ENCODE assay signal across 24 mouse cellular contexts in the genomic region with DNA sequence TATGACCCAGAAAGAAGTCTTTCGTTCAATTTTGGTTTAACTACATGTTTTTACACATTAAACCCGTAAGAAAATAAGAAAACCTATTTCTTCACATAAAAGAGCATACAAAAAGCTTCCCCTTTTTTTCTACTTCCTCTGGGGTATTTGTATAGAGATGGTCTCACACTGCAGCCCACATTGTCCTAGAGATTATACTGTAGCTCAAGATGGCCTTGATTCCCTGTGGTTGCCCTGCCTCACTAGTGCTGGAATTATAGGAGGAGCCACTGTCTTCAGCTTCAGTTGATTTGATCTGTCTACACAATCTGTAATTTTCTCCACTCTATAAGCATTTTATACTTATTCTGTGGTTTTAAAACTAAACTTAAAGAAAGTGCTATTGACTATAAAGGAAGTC.
"Had no signal": no experiment of that assay in that cellular context is flagged by ENCODE, and none has a peak within 500 bp of the region (broad histone marks: within the 10 kb centered on the region; RNA-seq: fewer than 3 reads in every experiment).

No protein-coding gene starts in this region.

- H3K27ac ChIP-seq: lung, embryonic 15.5 days; macrophage; midbrain, embryonic 10.5 days; midbrain, embryonic 12.5 days; neural tube, embryonic 13.5 days; neural tube, embryonic 15.5 days; stomach, embryonic 15.5 days; stomach, postnatal 0 days had no signal

- H3K27me3 ChIP-seq: lung, embryonic 15.5 days; midbrain, embryonic 12.5 days; neural tube, embryonic 13.5 days; neural tube, embryonic 15.5 days; stomach, embryonic 15.5 days had no signal

- H3K4me1 ChIP-seq: lung, embryonic 15.5 days; midbrain, embryonic 10.5 days; midbrain, embryonic 12.5 days; neural tube, embryonic 13.5 days; neural tube, embryonic 15.5 days; stomach, embryonic 15.5 days had no signal

- DNase-seq: liver, postnatal 0 days; lung, adult 2 months; lung, postnatal 14 days; lung, postnatal 36 days; midbrain, embryonic 14.5 days; retina, postnatal 1 day; right cerebral cortex, adult 18-20 months; right cerebral cortex, postnatal 25 days; right cerebral cortex, postnatal 4 days; spleen, adult 18-20 months; thymus, adult 2 months; thymus, postnatal 25 days; thymus, postnatal 4 days had no signal

- H3K4me3 ChIP-seq: lung, embryonic 15.5 days; midbrain, embryonic 10.5 days; midbrain, embryonic 12.5 days; myocyte; neural tube, embryonic 13.5 days; neural tube, embryonic 15.5 days; stomach, embryonic 15.5 days had no signal

- H3K9me3 ChIP-seq: lung, embryonic 15.5 days; midbrain, embryonic 10.5 days; midbrain, embryonic 12.5 days; neural tube, embryonic 13.5 days; neural tube, embryonic 15.5 days; stomach, embryonic 15.5 days had no signal

- H3K36me3 ChIP-seq: lung, embryonic 15.5 days; midbrain, embryonic 10.5 days; midbrain, embryonic 12.5 days; neural tube, embryonic 13.5 days; neural tube, embryonic 15.5 days; stomach, embryonic 15.5 days had no signal

- ATAC-seq: liver, postnatal 0 days; lung, postnatal 0 days; midbrain, embryonic 16.5 days had no signal
